Mouse (Mus musculus) cerebellum, adult 2 months (tissue): ENCODE data around the gene Hivep2. TPM values are rescaled to one million over a fixed set of nuclear protein-coding genes. Genes with fewer than 3 reads are reported as not detected.

Source experiments
- DNase-seq, 2 experiments: peaks; one replicate each; pipeline ENCODE4 v3.0.0; 2021
- H3K27ac ChIP-seq: fragments of 200-500 bp; 2 replicates; pipeline ENCODE4 v1.5.1; 2012; ENCODE audit warnings: low read length, control low read depth, inconsistent platforms; ENCODE audit not compliant: insufficient read depth
- H3K27me3 ChIP-seq: fragments of 200-500 bp; 2 replicates; pipeline ENCODE4 v1.6.1; 2012; ENCODE audit warnings: inconsistent platforms, mild to moderate bottlenecking, low read length, moderate library complexity; ENCODE audit not compliant: control insufficient read depth, insufficient read depth
- H3K4me1 ChIP-seq: fragments of 200-500 bp; 2 replicates; pipeline ENCODE4 v1.6.1; 2011; ENCODE audit warnings: low read length; ENCODE audit not compliant: control insufficient read depth, insufficient read depth
- H3K4me3 ChIP-seq: fragments of 200-500 bp; replicated peaks from 2 replicates; pipeline ENCODE3; 2011; ENCODE audit warnings: mild to moderate bottlenecking, low read depth, low read length, control low read depth; ENCODE audit not compliant: insufficient read depth
- CTCF ChIP-seq: fragments of 200-500 bp; IDR thresholded peaks from 2 replicates; pipeline ENCODE4 v1.5.1; 2011; ENCODE audit warnings: low read depth, mild to moderate bottlenecking, control low read depth, low read length, moderate library complexity, borderline replicate concordance; ENCODE audit not compliant: insufficient read depth
- POLR2A ChIP-seq: fragments of 200-500 bp; IDR thresholded peaks from 2 replicates; pipeline ENCODE4 v1.6.1; 2011; ENCODE audit warnings: low read length, control low read depth, borderline replicate concordance; ENCODE audit not compliant: insufficient read depth
- WGBS: fragments of 180-500 bp; shearing (Covaris S2); methylation state at CpG from one replicate; pipeline ENCODE4 v1.1.7; 2018; 5-methylcytosine and 5-hydroxymethylcytosine counted together
- polyA plus RNA-seq: library from polyadenylated mRNA; depleted of rRNA; stranded (reverse); fragments of >200 nt; gene quantifications from 2 replicates; pipeline ENCODE4 v1.2.3, GENCODE M21; 2012

Hivep2 gene
- polyA plus RNA-seq, 1 experiment: 55.2 TPM

GRCm38 (mm10) chr10:14101966-14102365 is 136.1 kb downstream of the Hivep2 start:
- Histone ChIP-seq H3K4me3 (no peak overlapping the region), H3K4me1 (peaks cover 17% of the 10 kb centered on the region), H3K27me3 (no peaks in the 10 kb centered on the region), H3K27ac (no peak overlapping the region)
- no peak for DNase-seq
- TF ChIP-seq CTCF (no peak), POLR2A (no peak)
- WGBS: 85% methylated on average over 5 of the region's 5 CpGs

- no peaks in the 10 kb centered on the region; the same call in 1 of the 2 replicates for H3K4me1 ChIP-seq
- no peak for DNase-seq
- no peak overlapping the region for H3K4me3 ChIP-seq
- no peak for TF ChIP-seq CTCF
- no peak for TF ChIP-seq POLR2A
- WGBS: 52% methylated on average over 7 of the region's 7 CpGs
- H3K27ac ChIP-seq: no peak overlapping the region
- no peaks in the 10 kb centered on the region for H3K27me3 ChIP-seq
Observed at GRCm38 (mm10) chr10:14107980-14108671, 142.3 kb downstream of the Hivep2 start.

GRCm38 (mm10) chr10:14115846-14116245 is 150.0 kb downstream of the Hivep2 start:
- WGBS: 85% methylated on average over 4 of the region's 4 CpGs
- TF ChIP-seq POLR2A (no peak), CTCF (no peak)

GRCm38 (mm10) chr10:14116978-14117377 is 151.1 kb downstream of the Hivep2 start:
- H3K27me3 ChIP-seq: no peaks in the 10 kb centered on the region
- WGBS: 56% methylated on average over 5 of the region's 5 CpGs
- peaks cover 14% of the 10 kb centered on the region for H3K4me1 ChIP-seq
- DNase-seq: no peak
- no peak overlapping the region for H3K27ac ChIP-seq
- TF ChIP-seq CTCF (no peak), POLR2A (no peak)
- H3K4me3 ChIP-seq: no peak overlapping the region

More at GRCm38 (mm10) chr10:14115846-14116245, 150.0 kb downstream of the Hivep2 start:
- Histone ChIP-seq H3K27ac (no peak overlapping the region), H3K4me3 (no peak overlapping the region), H3K4me1 (peaks cover 14% of the 10 kb centered on the region), H3K27me3 (no peaks in the 10 kb centered on the region)
- no peak for DNase-seq

- H3K4me1 ChIP-seq: peaks cover 14% of the 10 kb centered on the region
- WGBS: 89% methylated on average over 5 of the region's 5 CpGs
Observed at GRCm38 (mm10) chr10:14119201-14119600, 153.3 kb downstream of the Hivep2 start.

GRCm38 (mm10) chr10:14120512-14120911 is 154.6 kb downstream of the Hivep2 start:
- DNase-seq: no peak

More at GRCm38 (mm10) chr10:14119201-14119600, 153.3 kb downstream of the Hivep2 start:
- no peak overlapping the region for H3K4me3 ChIP-seq
- no peaks in the 10 kb centered on the region for H3K27me3 ChIP-seq
- H3K27ac ChIP-seq: no peak overlapping the region
- TF ChIP-seq CTCF: no peak
- TF ChIP-seq POLR2A: no peak
- DNase-seq: no peak

GRCm38 (mm10) chr10:14127826-14128225 is 162.0 kb downstream of the Hivep2 start:
- H3K4me1 ChIP-seq: peaks cover 12% of the 10 kb centered on the region
- H3K4me3 ChIP-seq: no peak overlapping the region
- no peak overlapping the region for H3K27ac ChIP-seq
- TF ChIP-seq POLR2A (no peak), CTCF (no peak)
- no peaks in the 10 kb centered on the region for H3K27me3 ChIP-seq
- 67% methylated on average over 12 of the region's 12 CpGs for whole genome bisulfite sequencing
- DNase-seq: peak in 1 of 2 experiments; percentile 30

More at GRCm38 (mm10) chr10:14120512-14120911, 154.6 kb downstream of the Hivep2 start:
- WGBS: 32% methylated on average over 3 of the region's 3 CpGs
- no peak overlapping the region for H3K4me3 ChIP-seq
- H3K27ac ChIP-seq: no peak overlapping the region
- no peaks in the 10 kb centered on the region for H3K27me3 ChIP-seq
- H3K4me1 ChIP-seq: peaks cover 14% of the 10 kb centered on the region
- no peak for TF ChIP-seq POLR2A

- H3K27ac ChIP-seq: no peak overlapping the region
- H3K4me1 ChIP-seq: peaks cover 12% of the 10 kb centered on the region
- no peak overlapping the region for H3K4me3 ChIP-seq
- TF ChIP-seq POLR2A (no peak), CTCF (no peak)
- no peaks in the 10 kb centered on the region for H3K27me3 ChIP-seq
- WGBS: 34% methylated on average over 8 of the region's 8 CpGs
- no peak for DNase-seq
Observed at GRCm38 (mm10) chr10:14130270-14130669, 164.4 kb downstream of the Hivep2 start.
